Mouse (Mus musculus): ENCODE data around the gene Phgdh. TPM values are rescaled to one million over a fixed set of nuclear protein-coding genes. Genes with fewer than 3 reads are reported as not detected.

Gene Phgdh
- polyA plus RNA-seq, 1 experiment: 141 TPM

- Histone ChIP-seq H3K4me1 (ENCODE audit: control insufficient read depth, insufficient read depth, low read length) (no peaks in the 10 kb centered on the region), H3K27ac (ENCODE audit: insufficient read depth, low read length) (no peak overlapping the region), H3K4me3 (ENCODE audit: insufficient read depth, low read length) (no peak overlapping the region)
- TF ChIP-seq POLR2A (IDR thresholded peaks at IDR 0.05; ENCODE audit: extremely low read depth, insufficient read depth, low read length): no peak
- no peak for TF ChIP-seq CTCF (IDR thresholded peaks at IDR 0.05; ENCODE audit: extremely low read depth, insufficient read depth, low read length)
Measured at GRCm38 (mm10) chr3:98313294-98314155, 26.3 kb downstream of the Phgdh start.

- TF ChIP-seq CTCF (IDR thresholded peaks at IDR 0.05; ENCODE audit: extremely low read depth, insufficient read depth, low read length) (peak; percentile 68), POLR2A (IDR thresholded peaks at IDR 0.05; ENCODE audit: extremely low read depth, insufficient read depth, low read length) (no peak)
- H3K27ac ChIP-seq (ENCODE audit: insufficient read depth, low read length): no peak overlapping the region
- H3K4me3 ChIP-seq (ENCODE audit: insufficient read depth, low read length): no peak overlapping the region
- H3K4me1 ChIP-seq (ENCODE audit: control insufficient read depth, insufficient read depth, low read length): no peaks in the 10 kb centered on the region
Measured at GRCm38 (mm10) chr3:98312867-98313266, 26.9 kb downstream of the Phgdh start.

- no peaks in the 10 kb centered on the region for H3K4me1 ChIP-seq (ENCODE audit: control insufficient read depth, insufficient read depth, low read length)
- TF ChIP-seq CTCF (IDR thresholded peaks at IDR 0.05; ENCODE audit: extremely low read depth, insufficient read depth, low read length) (no peak), POLR2A (IDR thresholded peaks at IDR 0.05; ENCODE audit: extremely low read depth, insufficient read depth, low read length) (no peak)
- no peak overlapping the region for H3K27ac ChIP-seq (ENCODE audit: insufficient read depth, low read length)
- H3K4me3 ChIP-seq (ENCODE audit: insufficient read depth, low read length): no peak overlapping the region
Measured at GRCm38 (mm10) chr3:98310456-98310855, 29.3 kb downstream of the Phgdh start.

- TF ChIP-seq POLR2A (IDR thresholded peaks at IDR 0.05; ENCODE audit: extremely low read depth, insufficient read depth, low read length): no peak
- no peak for TF ChIP-seq CTCF (IDR thresholded peaks at IDR 0.05; ENCODE audit: extremely low read depth, insufficient read depth, low read length)
- H3K27ac ChIP-seq (ENCODE audit: insufficient read depth, low read length): no peak overlapping the region
- H3K4me3 ChIP-seq (ENCODE audit: insufficient read depth, low read length): no peak overlapping the region
- H3K4me1 ChIP-seq (ENCODE audit: control insufficient read depth, insufficient read depth, low read length): no peaks in the 10 kb centered on the region
Measured at GRCm38 (mm10) chr3:98308606-98309005, 31.2 kb downstream of the Phgdh start.

GRCm38 (mm10) chr3:98301761-98302160, 38.0 kb downstream of the Phgdh start:
- no peak overlapping the region for H3K27ac ChIP-seq (ENCODE audit: insufficient read depth, low read length)
- no peaks in the 10 kb centered on the region for H3K4me1 ChIP-seq (ENCODE audit: control insufficient read depth, insufficient read depth, low read length)
- TF ChIP-seq CTCF (IDR thresholded peaks at IDR 0.05; ENCODE audit: extremely low read depth, insufficient read depth, low read length) (no peak), POLR2A (IDR thresholded peaks at IDR 0.05; ENCODE audit: extremely low read depth, insufficient read depth, low read length) (no peak)
- H3K4me3 ChIP-seq (ENCODE audit: insufficient read depth, low read length): no peak overlapping the region

- TF ChIP-seq CTCF (IDR thresholded peaks at IDR 0.05; ENCODE audit: extremely low read depth, insufficient read depth, low read length): no peak
- TF ChIP-seq POLR2A (IDR thresholded peaks at IDR 0.05; ENCODE audit: extremely low read depth, insufficient read depth, low read length): no peak
- Histone ChIP-seq H3K4me1 (ENCODE audit: control insufficient read depth, insufficient read depth, low read length) (no peaks in the 10 kb centered on the region), H3K27ac (ENCODE audit: insufficient read depth, low read length) (no peak overlapping the region), H3K4me3 (ENCODE audit: insufficient read depth, low read length) (no peak overlapping the region)
Measured at GRCm38 (mm10) chr3:98300266-98300665, 39.5 kb downstream of the Phgdh start.

- Histone ChIP-seq H3K4me1 (ENCODE audit: control insufficient read depth, insufficient read depth, low read length) (no peaks in the 10 kb centered on the region), H3K4me3 (ENCODE audit: insufficient read depth, low read length) (no peak overlapping the region)
- no peak for TF ChIP-seq CTCF (IDR thresholded peaks at IDR 0.05; ENCODE audit: extremely low read depth, insufficient read depth, low read length)
- no peak for TF ChIP-seq POLR2A (IDR thresholded peaks at IDR 0.05; ENCODE audit: extremely low read depth, insufficient read depth, low read length)
Measured at GRCm38 (mm10) chr3:98299391-98300100, 40.2 kb downstream of the Phgdh start.

GRCm38 (mm10) chr3:98295965-98296364, 43.8 kb downstream of the Phgdh start:
- no peak overlapping the region for H3K4me3 ChIP-seq (ENCODE audit: insufficient read depth, low read length)
- TF ChIP-seq CTCF (IDR thresholded peaks at IDR 0.05; ENCODE audit: extremely low read depth, insufficient read depth, low read length) (no peak), POLR2A (IDR thresholded peaks at IDR 0.05; ENCODE audit: extremely low read depth, insufficient read depth, low read length) (no peak)
- no peaks in the 10 kb centered on the region for H3K4me1 ChIP-seq (ENCODE audit: control insufficient read depth, insufficient read depth, low read length)

More at GRCm38 (mm10) chr3:98299391-98300100, 40.2 kb downstream of the Phgdh start:
- H3K27ac ChIP-seq (ENCODE audit: insufficient read depth, low read length): no peak overlapping the region

GRCm38 (mm10) chr3:98291044-98291443, 48.7 kb downstream of the Phgdh start:
- no peaks in the 10 kb centered on the region for H3K4me1 ChIP-seq (ENCODE audit: control insufficient read depth, insufficient read depth, low read length)
- no peak overlapping the region for H3K27ac ChIP-seq (ENCODE audit: insufficient read depth, low read length)
- TF ChIP-seq CTCF (IDR thresholded peaks at IDR 0.05; ENCODE audit: extremely low read depth, insufficient read depth, low read length) (no peak), POLR2A (IDR thresholded peaks at IDR 0.05; ENCODE audit: extremely low read depth, insufficient read depth, low read length) (no peak)
- no peak overlapping the region for H3K4me3 ChIP-seq (ENCODE audit: insufficient read depth, low read length)

More at GRCm38 (mm10) chr3:98295965-98296364, 43.8 kb downstream of the Phgdh start:
- no peak overlapping the region for H3K27ac ChIP-seq (ENCODE audit: insufficient read depth, low read length)

Measured in cortical plate, adult 2 months (tissue).